Mouse (Mus musculus) liver, embryonic 12.5 days (tissue): ENCODE data around the gene Ankrd12. TPM values are rescaled to one million over a fixed set of nuclear protein-coding genes. Genes with fewer than 3 reads are reported as not detected.

Experiments used
- ATAC-seq: fragments of 200-750 bp; cut with Nextera tagmentation; 2 replicates; pipeline ENCODE4 v1.8.0; 2017; ENCODE audit warnings: moderate number of reproducible peaks, mild to moderate bottlenecking, moderate library complexity
- H3K27ac ChIP-seq: fragments of 300-500 bp; sonication (generic); 2 replicates; pipeline ENCODE4 v1.5.1; 2016; ENCODE audit warnings: mild to moderate bottlenecking
- H3K27me3 ChIP-seq: fragments of 300-500 bp; sonication (generic); replicated peaks from 2 replicates; pipeline ENCODE4 v1.6.1; 2016; ENCODE audit warnings: mild to moderate bottlenecking, moderate library complexity
- H3K36me3 ChIP-seq: fragments of 300-500 bp; sonication (generic); 2 replicates; pipeline ENCODE4 v1.6.1; 2016; ENCODE audit warnings: mild to moderate bottlenecking, moderate library complexity
- H3K4me1 ChIP-seq: fragments of 300-500 bp; sonication (generic); 2 replicates; pipeline ENCODE4 v1.6.1; 2016
- H3K4me2 ChIP-seq: fragments of 300-500 bp; sonication (generic); 2 replicates; pipeline ENCODE4 v1.6.1; 2016; ENCODE audit warnings: mild to moderate bottlenecking, moderate library complexity
- H3K4me3 ChIP-seq: fragments of 300-500 bp; sonication (generic); 2 replicates; pipeline ENCODE4 v1.5.1; 2016; ENCODE audit warnings: mild to moderate bottlenecking, moderate library complexity
- H3K9ac ChIP-seq: fragments of 300-500 bp; sonication (generic); 2 replicates; pipeline ENCODE4 v1.6.1; 2016; ENCODE audit warnings: mild to moderate bottlenecking, moderate library complexity
- H3K9me3 ChIP-seq: fragments of 300-500 bp; sonication (generic); replicated peaks from 2 replicates; pipeline ENCODE4 v1.6.1; 2016; ENCODE audit warnings: mild to moderate bottlenecking, moderate library complexity
- WGBS: fragments of 180-500 bp; shearing (Covaris S2); methylation state at CpG from one replicate; pipeline ENCODE4 v1.1.7; 2016; ENCODE audit not compliant: insufficient replicate concordance; 5-methylcytosine and 5-hydroxymethylcytosine counted together
- polyA plus RNA-seq: library from polyadenylated mRNA; unstranded; fragments of >200 nt; fragmentation: Nextera tagmentation; extraction: Ambion mirVana; gene quantifications from 2 replicates; pipeline ENCODE4 v1.2.1, GENCODE M21; 2016

The Ankrd12 gene
- polyA plus RNA-seq, 1 experiment from 2014 or later: 8.8 TPM

GRCm38 (mm10) chr17:66106601-66107267, 29.8 kb upstream of the Ankrd12 start:
- no peak overlapping the region for H3K27ac ChIP-seq
- no peaks in the 10 kb centered on the region for H3K36me3 ChIP-seq
- no peak overlapping the region for H3K9ac ChIP-seq
- H3K4me2 ChIP-seq: no peak overlapping the region
- H3K4me1 ChIP-seq: peaks cover 38% of the 10 kb centered on the region
- no peaks in the 10 kb centered on the region for H3K27me3 ChIP-seq
- no peaks in the 10 kb centered on the region for H3K9me3 ChIP-seq
- ATAC-seq: no peak
- no peak overlapping the region for H3K4me3 ChIP-seq
- 41% methylated on average over 10 of the region's 10 CpGs for WGBS

GRCm38 (mm10) chr17:66104076-66104475, 27.2 kb upstream of the Ankrd12 start:
- H3K36me3 ChIP-seq: no peaks in the 10 kb centered on the region
- H3K27me3 ChIP-seq: no peaks in the 10 kb centered on the region
- no peak overlapping the region for H3K27ac ChIP-seq
- H3K4me3 ChIP-seq: no peak overlapping the region
- no peak overlapping the region for H3K4me2 ChIP-seq
- H3K9ac ChIP-seq: no peak overlapping the region
- no peaks in the 10 kb centered on the region for H3K9me3 ChIP-seq
- H3K4me1 ChIP-seq: peaks cover 35% of the 10 kb centered on the region
- no peak for ATAC-seq
- WGBS: 73% methylated on average over 7 of the region's 7 CpGs

- Histone ChIP-seq H3K27me3 (no peaks in the 10 kb centered on the region), H3K9me3 (no peaks in the 10 kb centered on the region), H3K9ac (peak within 1 kb of the TSS; percentile 94), H3K4me1 (peaks cover 34% of the 10 kb centered on the region), H3K4me3 (peak within 1 kb of the TSS; percentile 87), H3K36me3 (peaks cover 8% of the 10 kb centered on the region; the same call in 1 of the 2 replicates), H3K4me2 (peak within 1 kb of the TSS; percentile 90), H3K27ac (peak within 1 kb of the TSS; percentile 92)
- WGBS: 2% methylated on average over 59 of the region's 67 CpGs
- ATAC-seq: peak; percentile 99
These were observed 24.8 kb upstream of the Ankrd12 start, which contains the start of gene Ndufv2 for GRCm38 (mm10) chr17:66101380-66102330. Ndufv2 (minus strand) TSS chr17:66101559.

- WGBS: under 1% methylated on average over 41 of the region's 41 CpGs
- Histone ChIP-seq H3K27me3 (no peaks in the 10 kb centered on the region), H3K4me1 (peaks cover 34% of the 10 kb centered on the region), H3K27ac (peak overlapping the region; percentile 92), H3K4me3 (peak overlapping the region; percentile 87), H3K36me3 (peaks cover 8% of the 10 kb centered on the region; the same call in 1 of the 2 replicates), H3K9me3 (no peaks in the 10 kb centered on the region), H3K4me2 (peak overlapping the region; percentile 90), H3K9ac (peak overlapping the region; percentile 94)
- peak; percentile 49; the same call in 1 of the 2 replicates for ATAC-seq
These were observed 23.9 kb upstream of the Ankrd12 start for GRCm38 (mm10) chr17:66100566-66101379.

GRCm38 (mm10) chr17:66092664-66093063, 15.8 kb upstream of the Ankrd12 start:
- Histone ChIP-seq H3K27ac (no peak overlapping the region), H3K9ac (no peak overlapping the region), H3K4me2 (no peak overlapping the region), H3K4me3 (no peak overlapping the region), H3K27me3 (no peaks in the 10 kb centered on the region), H3K9me3 (no peaks in the 10 kb centered on the region), H3K4me1 (no peaks in the 10 kb centered on the region), H3K36me3 (peaks cover 55% of the 10 kb centered on the region)
- ATAC-seq: no peak
- 72% methylated on average over 3 of the region's 3 CpGs for WGBS

GRCm38 (mm10) chr17:66092065-66092464, 15.2 kb upstream of the Ankrd12 start:
- no peaks in the 10 kb centered on the region for H3K4me1 ChIP-seq
- no peak overlapping the region for H3K4me3 ChIP-seq
- no peaks in the 10 kb centered on the region for H3K9me3 ChIP-seq
- no peaks in the 10 kb centered on the region for H3K27me3 ChIP-seq
- peaks cover 60% of the 10 kb centered on the region for H3K36me3 ChIP-seq
- no peak overlapping the region for H3K27ac ChIP-seq
- WGBS: 80% methylated on average over 2 of the region's 2 CpGs
- no peak overlapping the region for H3K4me2 ChIP-seq
- ATAC-seq: no peak
- no peak overlapping the region for H3K9ac ChIP-seq

GRCm38 (mm10) chr17:66091392-66091791, 14.5 kb upstream of the Ankrd12 start:
- Histone ChIP-seq H3K9ac (no peak overlapping the region), H3K9me3 (no peaks in the 10 kb centered on the region), H3K27me3 (no peaks in the 10 kb centered on the region), H3K36me3 (peaks cover 63% of the 10 kb centered on the region), H3K27ac (no peak overlapping the region), H3K4me3 (no peak overlapping the region), H3K4me1 (no peaks in the 10 kb centered on the region), H3K4me2 (no peak overlapping the region)
- no peak for ATAC-seq
- 83% methylated on average over 2 of the region's 2 CpGs for WGBS

- H3K36me3 ChIP-seq: peaks cover 75% of the 10 kb centered on the region
- no peak for ATAC-seq
These were observed 13.4 kb upstream of the Ankrd12 start for GRCm38 (mm10) chr17:66090251-66090650.

GRCm38 (mm10) chr17:66085038-66085437, 8.1 kb upstream of the Ankrd12 start:
- WGBS: 76% methylated on average over 1 of the region's 1 CpGs
- Histone ChIP-seq H3K4me3 (no peak overlapping the region), H3K9ac (no peak overlapping the region), H3K9me3 (no peaks in the 10 kb centered on the region), H3K27me3 (no peaks in the 10 kb centered on the region), H3K27ac (no peak overlapping the region), H3K4me2 (no peak overlapping the region), H3K36me3 (peaks cover 74% of the 10 kb centered on the region), H3K4me1 (no peaks in the 10 kb centered on the region)
- ATAC-seq: no peak

More at GRCm38 (mm10) chr17:66090251-66090650, 13.4 kb upstream of the Ankrd12 start:
- H3K4me1 ChIP-seq: no peaks in the 10 kb centered on the region
- no peaks in the 10 kb centered on the region for H3K9me3 ChIP-seq
- H3K9ac ChIP-seq: no peak overlapping the region
- no peak overlapping the region for H3K4me2 ChIP-seq
- no peak overlapping the region for H3K27ac ChIP-seq
- no peaks in the 10 kb centered on the region for H3K27me3 ChIP-seq
- H3K4me3 ChIP-seq: no peak overlapping the region

- Histone ChIP-seq H3K4me3 (no peak overlapping the region), H3K4me1 (no peaks in the 10 kb centered on the region), H3K36me3 (peaks cover 77% of the 10 kb centered on the region), H3K27ac (no peak overlapping the region), H3K4me2 (no peak overlapping the region), H3K9ac (no peak overlapping the region), H3K27me3 (no peaks in the 10 kb centered on the region), H3K9me3 (no peaks in the 10 kb centered on the region)
- 59% methylated on average over 1 of the region's 1 CpGs for WGBS
- ATAC-seq: no peak
These were observed 7.6 kb upstream of the Ankrd12 start for GRCm38 (mm10) chr17:66084486-66084885.

- Histone ChIP-seq H3K9me3 (no peaks in the 10 kb centered on the region), H3K27ac (peak overlapping the region; percentile 97), H3K4me2 (peak overlapping the region; percentile 99), H3K9ac (peak overlapping the region; percentile 85), H3K4me1 (peaks cover 25% of the 10 kb centered on the region), H3K4me3 (peak overlapping the region; percentile 94), H3K36me3 (peaks cover 34% of the 10 kb centered on the region), H3K27me3 (no peaks in the 10 kb centered on the region)
- peak; percentile 54 for ATAC-seq
- under 1% methylated on average over 23 of the region's 23 CpGs for WGBS
These were observed 555 bp upstream of the Ankrd12 start for GRCm38 (mm10) chr17:66077437-66077850.
